Mouse (Mus musculus) lung, adult 18-20 months (tissue): ENCODE data around the gene Dclk2.

ENCODE experiments used
- DNase-seq, 2 experiments: peaks; one replicate each; pipeline ENCODE4 v3.0.0; 2022; ENCODE audit warnings: mixed read lengths in 2 of 2

Dclk2 gene

DNA sequence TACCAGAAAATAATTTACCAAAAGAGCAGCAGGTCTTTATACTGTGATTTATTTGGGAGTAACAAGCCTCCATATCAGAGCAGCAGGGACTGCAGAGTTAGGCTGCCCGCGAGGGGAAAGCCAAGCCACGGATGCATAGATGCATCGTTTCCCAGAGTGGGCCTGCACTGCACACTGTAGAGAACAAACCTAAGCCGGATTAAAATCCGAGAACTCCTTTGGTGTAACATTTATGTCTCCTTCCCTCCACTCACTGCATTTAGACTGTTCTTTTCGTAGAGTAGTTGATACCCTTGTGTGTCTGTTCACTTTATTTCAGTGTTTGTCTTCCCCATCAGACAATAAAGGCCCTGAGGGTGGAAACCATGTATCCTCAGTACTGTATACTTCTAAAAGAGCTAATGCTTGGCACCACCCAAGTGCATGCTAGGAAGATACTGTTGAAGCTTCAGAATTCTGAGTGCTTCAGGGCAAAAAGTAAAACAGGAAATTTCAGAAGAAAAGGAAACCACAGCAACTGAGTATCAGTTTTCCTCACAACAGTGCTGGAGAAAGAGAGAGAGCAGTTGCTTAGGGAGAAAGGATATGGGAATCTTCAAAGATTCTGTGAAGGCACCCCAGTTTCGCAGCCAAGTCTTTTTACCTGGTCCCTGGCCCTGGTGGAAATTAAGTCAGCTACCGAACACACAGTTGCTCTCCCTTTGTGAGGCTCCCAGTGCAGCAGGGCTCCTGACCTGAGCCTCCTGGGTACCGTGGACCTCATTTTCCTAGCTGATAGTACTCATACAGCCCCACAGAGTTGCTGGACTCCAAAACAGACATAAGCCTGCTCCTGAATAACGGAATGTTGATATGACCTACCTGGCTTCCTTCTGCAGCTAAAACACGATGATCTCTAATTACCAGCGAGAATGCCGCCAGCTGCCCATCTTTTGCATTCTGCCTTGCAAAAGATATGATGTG is 165.8 kb downstream of the Dclk2 start:
- no peak for DNase-seq

DNA sequence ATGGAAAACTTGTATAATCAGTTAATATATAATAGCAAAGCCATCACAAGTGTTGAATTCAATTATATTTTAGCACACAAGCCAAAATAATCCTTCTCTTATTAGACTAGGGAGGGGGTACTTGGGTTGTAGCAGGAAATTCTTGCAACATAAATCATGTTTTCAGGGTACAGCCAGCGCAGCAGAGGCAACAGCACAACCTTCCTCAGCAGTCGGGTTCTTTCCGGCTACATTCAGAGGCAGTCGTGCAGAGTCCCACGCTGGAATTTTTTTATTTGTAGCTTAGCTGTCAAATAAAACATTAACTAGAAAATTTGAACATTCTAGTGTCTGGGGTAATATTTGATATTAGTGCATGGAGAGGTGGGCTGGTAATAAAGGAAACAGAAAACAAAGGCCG is 166.5 kb downstream of the Dclk2 start:
- no peak for DNase-seq

DNA sequence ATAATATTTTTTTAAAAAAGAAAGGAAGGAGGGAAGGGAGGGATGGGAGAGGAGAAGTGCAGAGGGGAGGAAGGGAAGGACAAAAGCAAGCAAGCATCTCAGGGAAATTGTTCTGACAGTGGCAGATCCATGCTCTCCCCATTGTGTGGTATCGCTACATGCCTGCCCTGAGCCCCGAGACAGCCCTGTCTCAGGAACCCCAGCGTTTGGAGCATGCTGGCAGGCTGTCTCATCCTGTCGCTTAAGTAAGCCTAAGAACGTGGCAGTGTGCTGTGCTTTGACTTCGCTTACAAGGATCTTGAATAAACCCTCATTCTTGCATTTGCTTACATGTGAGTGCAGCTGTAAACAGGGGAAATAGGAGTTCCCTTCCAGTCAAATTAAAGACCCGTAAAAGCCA is 170.0 kb downstream of the Dclk2 start:
- DNase-seq, result no peak

DNA sequence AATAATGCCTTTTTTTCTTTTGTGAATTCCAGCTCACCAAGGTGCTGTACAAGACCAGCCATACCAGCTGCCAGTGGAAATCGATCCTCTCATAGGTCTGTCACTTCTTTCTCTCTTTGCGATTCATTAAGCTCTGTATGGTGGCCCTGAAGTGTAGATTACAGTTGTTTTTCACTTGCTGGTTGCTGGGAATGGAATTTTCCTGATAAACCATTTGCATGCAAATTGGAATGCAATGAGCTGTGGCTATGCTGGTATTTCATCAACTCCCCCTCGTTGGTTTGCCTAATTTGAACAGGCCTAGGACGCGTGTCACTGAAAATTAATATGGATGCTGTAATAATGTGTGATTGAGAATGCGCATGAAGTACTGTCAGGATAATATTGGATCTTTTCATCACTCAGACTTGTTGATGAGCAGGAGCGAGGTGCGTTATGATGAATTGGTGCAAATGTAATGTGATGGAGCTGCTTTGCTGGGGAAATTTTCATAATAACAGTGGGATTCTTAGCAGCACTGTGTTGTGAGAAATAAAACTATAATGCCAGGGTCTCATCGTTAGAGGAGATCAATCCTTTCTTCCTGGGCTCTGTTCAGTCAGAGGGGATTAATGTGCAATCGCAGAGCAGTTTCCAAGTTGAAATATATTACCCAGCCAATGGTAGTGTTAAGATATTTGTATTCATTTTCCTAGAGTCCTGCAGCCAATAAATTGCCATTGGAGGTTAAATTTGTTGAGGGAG is 174.7 kb downstream of the Dclk2 start:
- DNase-seq, result no peak

DNA sequence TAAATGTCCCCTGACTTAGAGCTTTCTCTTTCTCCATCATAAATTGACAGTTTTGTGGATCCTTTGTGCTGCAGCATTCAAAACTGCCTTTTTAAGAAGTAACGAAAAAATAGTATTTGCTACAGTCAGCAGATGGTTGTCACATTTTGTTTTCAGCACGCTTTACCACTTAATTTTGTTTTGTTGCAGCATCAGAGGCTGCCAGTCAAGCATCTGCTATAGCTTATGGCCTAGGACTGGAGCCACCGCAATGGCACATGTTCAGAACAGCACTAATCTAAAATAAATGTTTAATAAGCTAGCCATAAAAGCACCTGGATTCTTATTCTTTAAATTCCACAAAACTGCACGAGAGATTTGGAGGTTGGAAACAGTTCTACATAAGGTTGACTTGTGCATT is 175.3 kb downstream of the Dclk2 start:
- no peak for DNase-seq

DNA sequence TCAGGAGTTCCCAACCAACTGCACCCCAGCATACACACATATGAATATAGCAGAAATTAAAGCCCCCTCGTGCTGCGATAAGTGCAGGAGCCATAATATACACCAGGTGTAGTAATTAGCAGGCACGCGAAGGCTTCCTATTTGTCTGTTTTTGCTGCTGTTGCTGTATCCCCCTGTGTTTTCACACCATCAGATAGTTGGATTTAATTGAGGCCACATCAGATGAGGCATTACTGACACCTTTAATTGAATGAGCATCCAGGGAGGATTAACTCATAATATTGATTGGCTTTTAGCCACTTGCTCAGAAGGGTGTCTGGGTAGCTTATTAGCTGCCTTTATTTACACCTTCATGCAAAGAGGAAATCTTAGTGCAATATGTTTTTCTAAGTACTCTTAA is 180.9 kb downstream of the Dclk2 start:
- DNase-seq, result no peak

DNA sequence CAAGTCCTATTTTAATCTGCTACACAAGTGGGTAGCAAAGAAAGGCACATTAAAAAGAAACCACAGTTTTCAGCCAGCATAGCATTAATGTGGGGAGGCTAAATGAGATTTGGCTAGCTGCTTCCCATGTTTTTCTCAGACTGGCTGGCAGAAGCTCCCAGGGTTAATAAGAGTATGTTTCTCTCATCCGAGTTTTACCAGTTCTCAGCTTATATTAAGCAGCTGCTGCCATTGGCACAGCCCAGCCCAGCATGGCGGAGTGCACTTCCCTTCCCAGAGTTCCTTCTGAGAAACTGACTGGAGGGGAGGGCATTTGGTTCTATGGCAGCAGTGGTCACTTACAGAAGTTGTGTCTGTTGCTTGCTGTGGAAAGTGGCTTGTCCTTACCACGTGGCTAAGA is 181.8 kb downstream of the Dclk2 start:
- DNase-seq, result no peak
